Mouse (Mus musculus): ENCODE results near the gene Olfr394.
"Not testable (repeated sequence)": the region's sequence is repeated elsewhere in the genome, so short reads cannot be mapped to it uniquely, and the experiment has no call there.

Gene Olfr394

GRCm38 (mm10) chr11:73890671-73891070 lies at the start of gene Olfr394:
Gene Olfr394 (minus strand): TSS chr11:73890771.
- DNase-seq (ENCODE audit: low spot score) = no peak

GRCm38 (mm10) chr11:73936377-73936776 lies 45.8 kb upstream of the Olfr394 start, which contains the start of gene Olfr23:
Gene Olfr23 (plus strand): TSS chr11:73936677.
- no peak for DNase-seq (ENCODE audit: low spot score)

GRCm38 (mm10) chr11:73909199-73909598 lies 18.6 kb upstream of the Olfr394 start, which contains the start of gene Olfr395:
Gene Olfr395 (minus strand): TSS chr11:73909299.
- not testable (repeated sequence) for DNase-seq (ENCODE audit: low spot score)

GRCm38 (mm10) chr11:73851354-73851753 lies 39.2 kb downstream of the Olfr394 start, which contains the start of gene Olfr393:
Gene Olfr393 (minus strand): TSS chr11:73851454.
- DNase-seq (ENCODE audit: low spot score) = no peak
